Mouse (Mus musculus) megakaryocyte progenitor cell, adult 5-6 weeks (primary cell): ENCODE results near the gene Polr3c. TPM values are rescaled to one million over a fixed set of nuclear protein-coding genes. Genes with fewer than 3 reads are reported as not detected.
A peak's percentile ranks its signal among the peaks of the same experiment; 100 is the strongest.
"Not testable (repeated sequence)": the region's sequence is repeated elsewhere in the genome, so short reads cannot be mapped to it uniquely, and the experiment has no call there.

Experiments
- ATAC-seq: replicated peaks from 2 replicates; pipeline ENCODE4 v1.8.0; 2016; ENCODE audit warnings: mild to moderate bottlenecking, moderate TSS enrichment, inconsistent platforms; ENCODE audit not compliant: poor library complexity
- total RNA-seq, 2 experiments: library from RNA; stranded (forward) in 1 of 2; stranded (reverse) in 1 of 2; fragments of 157-497, 149-512 nt in 1 of 2; fragments of 200-1000 nt in 1 of 2; gene quantifications; 2 replicates each; pipeline versions ENCODE4 v1.2.3 to v1.2.4; 2015 to 2017

The Polr3c gene
- total RNA-seq, 2 experiments from 2014 or later: 27.7 to 35.2 TPM

DNA sequence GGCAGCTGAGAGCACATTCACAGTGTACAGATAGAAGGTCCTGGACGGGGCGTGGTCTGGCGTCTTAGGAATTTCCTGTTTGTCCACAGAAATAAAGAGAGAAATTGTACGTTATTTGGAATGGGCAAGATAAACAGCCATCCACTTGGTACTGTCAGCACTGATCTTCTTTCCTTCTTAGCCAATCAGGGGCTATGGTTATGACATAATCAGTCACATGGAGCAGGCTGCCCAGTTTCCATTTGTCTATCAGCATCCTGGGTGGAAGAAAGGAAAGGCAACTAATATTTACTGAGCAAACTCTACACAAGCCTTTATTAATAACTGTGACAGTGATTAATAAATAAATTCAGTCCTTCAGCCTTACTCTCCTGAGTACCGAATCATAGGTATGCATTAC, 13.1 kb downstream of the Polr3c start:
- ATAC-seq: no peak

DNA sequence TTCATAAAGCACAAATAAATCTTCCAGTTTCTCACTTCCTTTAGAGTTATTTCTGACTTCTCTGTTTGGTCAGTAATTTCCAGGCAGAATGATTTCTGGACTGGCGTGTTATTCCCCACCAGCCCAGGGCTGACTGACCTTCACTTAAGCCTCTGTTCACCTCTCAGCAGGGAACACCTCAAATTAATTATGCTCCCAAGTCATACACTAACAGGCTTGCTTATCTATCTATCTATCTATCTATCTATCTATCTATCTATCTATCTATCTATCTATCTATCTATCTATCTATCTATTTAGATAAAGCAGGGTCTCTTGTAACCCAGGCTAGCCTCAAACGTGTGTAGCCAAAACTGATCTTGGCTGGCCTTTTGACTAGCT, 18.8 kb downstream of the Polr3c start:
- no peak for ATAC-seq

DNA sequence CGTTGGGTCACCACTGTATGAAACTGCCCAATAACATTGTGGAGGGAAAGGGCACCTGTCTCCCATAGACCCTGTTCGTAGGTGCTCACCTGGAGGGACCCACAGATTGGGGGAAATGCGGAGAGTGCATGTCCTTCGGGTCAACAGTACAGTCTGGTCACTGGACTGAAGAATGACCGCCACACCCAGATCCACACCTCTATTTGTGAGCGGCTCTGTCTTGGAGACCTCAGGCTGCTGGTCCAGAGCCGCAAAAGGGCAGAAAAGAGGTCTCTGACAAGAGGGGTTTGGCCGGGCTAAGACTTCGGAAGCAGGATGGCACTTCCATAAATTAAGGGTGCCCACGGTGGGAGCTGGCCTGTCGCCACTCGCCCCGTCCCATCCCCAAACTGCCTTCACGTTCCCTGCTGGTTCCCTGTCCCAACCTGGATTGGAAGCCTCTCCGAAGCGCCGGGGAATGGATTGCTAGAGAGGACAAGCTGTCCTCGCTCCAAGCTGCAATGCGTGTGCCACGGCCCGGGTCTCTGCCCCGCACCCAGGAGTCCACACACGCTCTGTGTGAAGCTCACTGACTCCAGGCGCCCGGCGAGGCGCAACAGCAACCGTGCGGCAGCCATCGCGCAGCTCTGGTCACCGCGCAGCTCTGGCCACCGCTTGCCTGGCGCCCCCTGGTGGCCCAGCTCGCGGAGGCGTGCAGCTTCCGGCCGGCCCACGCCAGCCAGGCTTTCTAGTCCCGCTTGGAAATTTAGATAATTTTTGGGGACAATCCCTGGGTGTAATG, 19.3 kb downstream of the Polr3c start, which contains the start of gene Nudt17:
Gene Nudt17, minus strand, starts transcription at position 660 of the 781 bp plus-strand sequence.
- peak; percentile 86 for ATAC-seq

GRCm38 (mm10) chr3:96706984-96707383, 20.4 kb downstream of the Polr3c start:
- no peak for ATAC-seq

DNA sequence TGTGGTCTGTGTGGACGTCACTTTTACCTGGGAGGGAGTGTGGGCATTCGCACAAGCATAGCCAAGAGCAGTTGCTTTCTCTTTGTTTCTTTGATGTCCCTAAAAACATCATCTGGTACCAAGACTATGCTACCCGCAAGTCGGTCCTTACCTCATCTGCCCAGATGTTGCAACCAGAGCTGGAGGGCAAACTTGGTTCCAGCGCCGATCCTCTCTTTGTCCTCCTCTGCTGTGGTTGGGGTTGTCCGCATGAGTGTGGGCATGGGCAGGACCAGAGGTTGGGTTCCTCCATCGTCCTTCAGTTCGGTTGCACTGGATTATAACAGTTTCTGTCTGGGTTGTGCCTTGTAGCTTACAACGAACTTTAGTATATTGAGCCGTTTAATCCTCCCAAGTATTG, 21.2 kb downstream of the Polr3c start:
- ATAC-seq: no peak

GRCm38 (mm10) chr3:96704778-96705177, 22.6 kb downstream of the Polr3c start:
- ATAC-seq: peak; percentile 40; the same call in 1 of the 2 replicates

DNA sequence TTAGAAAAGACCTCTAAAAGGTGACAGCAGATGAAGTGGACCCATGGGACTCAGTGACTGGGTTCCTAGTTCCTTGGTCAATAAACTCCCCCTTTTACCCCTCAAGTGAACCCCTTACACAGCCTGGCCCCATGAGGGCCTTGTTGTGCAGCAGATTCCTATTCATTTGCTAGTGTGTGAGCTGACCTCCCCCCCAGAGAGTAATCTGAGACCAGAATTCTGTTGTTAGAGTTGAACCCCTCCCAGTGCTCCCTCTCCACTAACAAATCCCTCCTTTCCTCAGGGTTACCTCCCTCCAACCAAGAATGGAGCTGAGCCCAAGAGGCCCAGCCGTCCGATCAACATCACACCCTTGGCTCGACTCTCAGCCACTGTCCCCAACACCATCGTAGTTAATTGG, 26.4 kb downstream of the Polr3c start:
- ATAC-seq: no peak

DNA sequence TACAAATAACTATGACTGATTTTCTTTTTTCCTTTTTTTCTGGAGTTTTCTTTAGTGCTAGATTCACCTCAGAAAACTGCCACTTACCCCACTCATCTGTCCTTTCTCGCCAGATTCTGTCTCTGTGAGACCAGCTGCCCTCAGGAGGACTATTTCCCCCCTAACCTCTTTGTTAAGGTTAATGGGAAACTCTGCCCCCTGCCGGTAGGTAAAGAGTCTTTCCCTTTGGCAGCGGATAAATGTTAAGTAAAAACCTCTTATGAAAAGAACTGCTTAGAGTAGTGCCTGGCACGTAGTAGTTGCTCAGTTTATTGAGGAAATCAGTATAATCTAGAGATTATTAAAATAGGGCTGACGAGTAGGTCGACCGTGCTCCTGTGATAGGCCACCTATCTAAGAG, 27.1 kb downstream of the Polr3c start:
- no peak for ATAC-seq

DNA sequence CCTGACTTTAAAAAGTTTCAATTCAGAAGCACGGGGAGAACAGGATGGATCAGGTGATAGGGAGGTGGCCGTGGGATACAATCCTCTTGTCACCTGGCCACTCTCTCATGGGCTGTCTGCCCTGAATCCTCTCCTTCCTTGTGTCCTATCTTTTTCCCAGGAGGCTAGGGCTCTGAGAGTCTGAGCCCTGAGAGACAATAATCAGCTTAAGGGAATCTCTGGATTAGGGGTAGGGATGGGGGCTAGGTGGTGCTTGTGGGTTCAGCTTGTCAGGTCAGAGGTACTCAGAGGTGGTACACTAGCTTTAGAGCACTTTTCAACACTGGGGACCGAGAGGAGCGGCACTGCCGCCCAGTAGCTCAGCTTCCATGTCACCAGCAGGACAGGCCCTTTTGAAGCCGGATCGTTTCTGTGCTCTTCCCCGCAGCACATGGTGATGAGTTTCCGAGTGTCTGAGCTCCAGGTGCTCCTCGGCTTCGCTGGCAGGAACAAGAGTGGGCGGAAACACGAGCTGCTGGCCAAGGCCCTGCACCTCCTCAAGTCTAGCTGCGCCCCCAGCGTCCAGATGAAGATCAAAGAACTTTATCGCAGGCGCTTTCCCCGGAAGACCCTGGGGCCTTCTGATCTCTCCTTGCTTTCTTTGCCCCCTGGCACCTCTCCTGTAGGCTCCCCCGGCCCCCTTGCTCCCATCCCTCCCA, 28.3 kb downstream of the Polr3c start:
- ATAC-seq: no peak

DNA sequence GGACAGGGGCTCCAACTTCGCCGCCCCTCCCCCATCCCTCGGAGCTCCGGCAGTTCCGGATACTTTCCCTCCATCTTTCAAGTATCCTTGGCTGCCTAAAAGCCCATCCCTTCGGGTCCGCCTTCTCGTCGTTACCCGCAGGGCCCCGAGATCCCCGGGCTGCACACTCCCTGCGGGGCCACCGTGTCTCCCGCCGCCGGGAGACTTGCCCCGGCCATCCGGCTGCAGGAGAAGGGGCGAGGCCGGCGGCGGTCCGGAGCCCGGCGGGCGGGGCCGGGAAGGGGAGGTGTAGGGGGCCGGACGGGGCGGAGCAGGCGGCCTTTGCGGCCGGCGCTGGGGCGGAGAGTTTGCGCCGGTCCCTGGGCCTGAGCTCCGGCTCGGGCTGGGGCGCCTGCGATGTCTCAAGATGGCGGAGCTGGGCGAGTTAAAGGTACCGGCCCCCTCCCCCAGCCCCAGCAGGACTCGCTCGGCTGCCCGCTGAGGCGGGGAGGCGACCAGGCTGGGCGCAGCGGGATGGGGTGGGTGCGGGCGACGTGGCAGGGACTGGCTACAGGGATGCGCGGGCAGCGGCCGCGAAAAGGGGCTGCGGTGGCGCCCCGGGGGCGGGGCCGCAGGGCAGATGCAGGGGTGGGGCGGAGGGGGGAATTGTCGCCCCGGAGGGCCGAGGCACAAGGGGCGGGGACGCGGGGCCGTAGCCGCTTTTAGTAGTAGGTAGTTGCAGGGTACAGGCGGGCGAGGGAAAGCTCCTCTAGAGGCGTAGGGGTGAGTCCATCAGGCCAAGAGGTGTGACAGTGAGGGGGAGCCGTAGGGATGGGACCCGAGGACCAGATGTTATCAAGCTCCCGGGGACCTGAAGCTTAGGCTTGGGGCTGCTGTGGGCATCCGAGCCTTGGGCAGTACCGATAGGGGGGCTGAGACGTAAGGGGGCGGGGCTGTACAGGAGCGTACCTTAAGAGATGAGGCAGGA, 30.4 kb downstream of the Polr3c start:
- ATAC-seq: peak; percentile 77

DNA sequence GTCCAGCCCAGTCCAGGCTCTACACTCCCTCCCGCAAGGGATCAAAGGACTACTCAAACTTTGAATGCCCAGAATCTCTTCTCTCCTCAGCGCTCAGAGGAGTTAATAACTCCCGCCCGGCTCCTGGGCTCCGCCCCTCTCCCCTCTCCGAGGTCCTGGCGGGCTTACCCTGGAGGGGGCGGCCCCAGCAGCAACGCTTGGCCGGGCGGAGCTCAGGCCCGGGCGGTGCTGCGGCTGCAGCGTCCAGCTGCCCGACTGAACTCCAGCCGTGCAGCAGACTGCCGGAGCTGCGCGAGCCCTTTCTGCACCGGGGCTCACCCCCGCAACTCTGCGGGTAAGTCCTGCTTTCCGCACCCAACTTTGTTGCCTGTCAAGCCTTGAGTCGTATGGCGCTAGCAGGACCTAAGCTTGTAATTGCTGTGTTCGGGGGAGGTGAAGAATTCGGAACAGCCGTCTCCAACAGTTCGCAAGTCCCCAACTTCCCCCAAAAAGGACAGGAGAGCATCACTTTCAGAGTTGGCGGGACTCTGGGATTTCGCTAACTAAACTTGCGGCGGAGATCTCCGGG, 31.1 kb downstream of the Polr3c start, which contains the start of gene Pias3:
Gene Pias3, plus strand, starts transcription at position 187 of the 568 bp plus-strand sequence.
- ATAC-seq: peak; percentile 84

GRCm38 (mm10) chr3:96693579-96693978, 33.8 kb downstream of the Polr3c start:
- no peak for ATAC-seq

GRCm38 (mm10) chr3:96692506-96692905, 34.9 kb downstream of the Polr3c start:
- no peak for ATAC-seq

DNA sequence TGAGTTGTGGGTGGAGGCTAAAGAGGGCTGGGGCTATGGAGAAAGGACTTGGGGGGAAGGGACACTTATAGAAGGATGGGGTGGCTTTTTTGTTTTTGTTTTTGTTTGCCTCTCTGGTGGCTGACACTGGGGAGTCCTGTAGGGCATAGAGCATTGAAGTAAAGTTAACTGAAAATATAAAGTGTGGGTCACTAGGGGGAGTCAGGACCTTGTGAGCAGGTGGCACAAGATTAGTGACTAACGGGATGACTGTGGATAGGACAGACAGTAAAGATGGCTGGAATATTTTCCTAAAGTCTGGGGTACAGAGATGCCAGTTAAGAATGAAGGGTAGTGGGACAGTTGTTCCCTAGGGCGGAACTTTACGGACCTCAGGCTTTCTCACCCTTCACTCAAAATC, 37.1 kb downstream of the Polr3c start:
- peak; percentile 79 for ATAC-seq

- ATAC-seq: no peak
These were observed 38.6 kb downstream of the Polr3c start for GRCm38 (mm10) chr3:96688854-96689253.

DNA sequence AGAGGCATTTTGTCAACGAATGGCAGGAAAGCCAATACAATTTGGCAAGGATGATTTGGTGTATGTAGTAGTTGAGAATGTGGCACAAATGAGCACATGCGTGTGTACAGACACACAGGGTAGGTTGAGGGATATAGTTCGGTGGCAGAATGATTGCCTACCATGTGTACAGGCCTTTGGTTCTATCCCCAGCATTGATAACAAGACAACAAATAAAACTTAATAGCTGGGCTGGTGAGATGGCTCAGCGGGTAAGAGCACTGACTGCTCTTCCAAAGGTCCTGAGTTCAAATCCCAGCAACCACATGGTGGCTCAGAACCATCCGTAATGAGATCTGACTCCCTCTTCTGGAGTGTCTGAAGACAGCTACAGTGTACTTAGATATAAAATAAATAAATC, 41.4 kb downstream of the Polr3c start:
- ATAC-seq: not testable (repeated sequence)

DNA sequence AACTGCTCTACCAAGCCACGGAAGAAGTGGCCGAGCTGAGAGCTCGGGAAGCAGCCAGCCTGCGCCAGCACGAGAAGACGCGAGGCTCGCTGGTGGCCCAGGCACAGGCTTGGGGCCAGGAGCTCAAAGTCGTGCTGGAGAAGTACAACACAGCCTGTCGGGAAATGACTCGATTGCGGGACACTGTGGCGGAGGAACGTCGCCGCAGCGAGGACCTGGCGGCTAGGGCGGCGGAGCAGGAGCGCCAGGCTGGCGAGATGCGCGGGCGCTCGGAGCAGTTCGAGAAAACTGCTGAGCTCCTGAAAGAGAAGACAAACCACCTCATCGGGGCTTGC, 42.6 kb downstream of the Polr3c start:
- ATAC-seq: 0 out of 2 replicates have a peak, but pooled peaks have one; percentile 30

DNA sequence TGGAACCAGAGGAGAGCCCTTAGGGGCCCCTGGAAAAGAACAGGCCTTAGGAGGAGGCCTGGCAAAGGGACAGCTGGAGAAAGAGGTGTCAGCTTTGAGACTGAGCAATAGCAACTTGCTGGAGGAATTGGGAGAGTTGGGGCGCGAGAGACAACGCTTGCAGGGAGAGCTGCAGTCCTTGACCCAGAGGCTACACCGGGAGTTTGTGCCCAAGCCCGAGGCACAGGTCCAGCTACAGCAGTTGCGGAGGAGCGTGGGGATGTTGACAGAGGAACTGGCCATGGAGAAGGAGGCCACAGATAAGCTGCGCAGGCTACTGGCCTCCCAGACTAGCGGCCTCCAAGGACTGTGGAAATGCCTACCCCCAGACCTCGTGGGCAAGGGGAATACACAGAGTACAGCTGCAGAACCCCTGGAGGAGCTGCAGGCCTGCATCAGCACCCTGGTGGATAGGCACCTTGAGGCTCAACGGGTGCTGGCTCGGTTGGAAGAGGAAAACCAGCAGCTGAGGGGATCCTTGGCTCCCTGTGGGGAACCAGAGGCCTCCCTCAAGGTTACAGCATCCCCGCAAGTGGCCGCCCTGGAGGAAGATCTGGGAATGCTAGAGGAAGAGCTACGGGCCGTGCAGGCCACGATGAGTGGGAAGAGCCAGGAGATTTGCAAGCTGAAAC, 43.1 kb downstream of the Polr3c start:
- ATAC-seq: no peak

GRCm38 (mm10) chr3:96683496-96683895, 43.9 kb downstream of the Polr3c start:
- no peak for ATAC-seq

GRCm38 (mm10) chr3:96680269-96680956, 47.0 kb downstream of the Polr3c start:
- peak; percentile 36; the same call in 1 of the 2 replicates for ATAC-seq
